Mouse (Mus musculus) CH12.LX (cell line): Measurements from ENCODE around the gene Stx8. TPM values are rescaled to one million over a fixed set of nuclear protein-coding genes. Genes with fewer than 3 reads are reported as not detected.

Experiments used
- DNase-seq: peaks from one replicate; pipeline ENCODE4 v3.0.0-alpha.2; 2013; ENCODE audit errors: extremely low read depth
- H3K27ac ChIP-seq: 2 replicates; pipeline ENCODE4 v1.5.1; 2012; ENCODE audit warnings: low read depth, mild to moderate bottlenecking, control low read depth, moderate library complexity; ENCODE audit not compliant: insufficient read depth
- H3K27me3 ChIP-seq: replicated peaks from 2 replicates; pipeline ENCODE3; 2012; ENCODE audit warnings: inconsistent platforms
- H3K36me3 ChIP-seq, 2 experiments: replicated peaks in 1 of 2; 2 replicates each; pipeline versions ENCODE3 to v1.6.1; 2012; ENCODE audit warnings: inconsistent platforms in 1 of 2, low read length in 1 of 2, mild to moderate bottlenecking in 1 of 2, mixed read lengths in 1 of 2, moderate library complexity in 1 of 2; ENCODE audit not compliant: control insufficient read depth in 1 of 2, insufficient read depth in 1 of 2
- H3K4me1 ChIP-seq, 2 experiments: 2 replicates each; pipeline ENCODE4 v1.6.1; 2012; ENCODE audit warnings: inconsistent platforms in 1 of 2, moderate library complexity in 1 of 2; ENCODE audit not compliant: insufficient read depth in 2 of 2, control insufficient read depth in 1 of 2
- H3K4me2 ChIP-seq: 2 replicates; pipeline ENCODE4 v1.6.1; 2012; ENCODE audit warnings: low read depth, mild to moderate bottlenecking, control low read depth; ENCODE audit not compliant: poor library complexity, insufficient read depth, severe bottlenecking
- H3K4me3 ChIP-seq, 3 experiments: fragments of 150-350 bp in 1 of 3; sonication (generic) in 1 of 3; replicated peaks in 1 of 3; 2 replicates each; pipeline versions ENCODE3 to v1.5.1; 2011 to 2012; ENCODE audit warnings: low read depth in 2 of 3, low read length in 2 of 3, mild to moderate bottlenecking in 2 of 3, moderate library complexity in 2 of 3, control low read depth in 1 of 3, improper control_type of control experiment in 1 of 3, inconsistent platforms in 1 of 3, mixed read lengths in 1 of 3; ENCODE audit not compliant: poor library complexity in 1 of 3
- H3K79me2 ChIP-seq: replicated peaks from 2 replicates; pipeline ENCODE4 v1.6.1; 2012; ENCODE audit warnings: mild to moderate bottlenecking, moderate library complexity; ENCODE audit not compliant: control insufficient read depth, poor library complexity, insufficient read depth, severe bottlenecking; ENCODE audit errors: extremely low read depth
- H3K9ac ChIP-seq: 2 replicates; pipeline ENCODE4 v1.6.1; 2012; ENCODE audit warnings: low read depth, mild to moderate bottlenecking, control low read depth, moderate library complexity; ENCODE audit not compliant: insufficient read depth
- H3K9me3 ChIP-seq: replicated peaks from 2 replicates; pipeline ENCODE3; 2012; ENCODE audit warnings: low read length, inconsistent platforms, mixed read lengths
- E2F4 ChIP-seq: IDR thresholded peaks from 2 replicates; pipeline ENCODE4 v1.6.1; 2011; ENCODE audit warnings: low read depth, low read length, improper control_type of control experiment; ENCODE audit not compliant: insufficient replicate concordance
- EP300 ChIP-seq: IDR thresholded peaks from 2 replicates; pipeline ENCODE4 v1.6.1; 2011; ENCODE audit warnings: low read length, improper control_type of control experiment
- ETS1 ChIP-seq: conservative IDR thresholded peaks from 2 replicates; pipeline ENCODE4 v1.6.1; 2012; ENCODE audit warnings: low read depth, mild to moderate bottlenecking, inconsistent platforms, low read length, improper control_type of control experiment, moderate library complexity
- MEF2A ChIP-seq: IDR thresholded peaks from 2 replicates; pipeline ENCODE4 v1.6.1; 2014; ENCODE audit warnings: low read depth, mild to moderate bottlenecking, inconsistent platforms, low read length, improper control_type of control experiment, borderline replicate concordance
- MXI1 ChIP-seq: IDR thresholded peaks from 2 replicates; pipeline ENCODE4 v1.6.1; 2011; ENCODE audit warnings: mild to moderate bottlenecking, low read depth, low read length, improper control_type of control experiment
- NELFE ChIP-seq: IDR thresholded peaks from 2 replicates; pipeline ENCODE4 v1.6.1; 2011; ENCODE audit warnings: low read depth, low read length, improper control_type of control experiment
- NRF1 ChIP-seq: IDR thresholded peaks from 2 replicates; pipeline ENCODE4 v1.6.1; 2014; ENCODE audit warnings: low read depth, mild to moderate bottlenecking, inconsistent platforms, low read length, improper control_type of control experiment, moderate library complexity
- RAD21 ChIP-seq: IDR thresholded peaks from 2 replicates; pipeline ENCODE4 v1.6.1; 2011; ENCODE audit warnings: low read depth, mild to moderate bottlenecking, low read length, improper control_type of control experiment, moderate library complexity
- SMC3 ChIP-seq: IDR thresholded peaks from 2 replicates; pipeline ENCODE4 v1.6.1; 2011; ENCODE audit warnings: low read depth, low read length, improper control_type of control experiment
- UBTF ChIP-seq: IDR thresholded peaks from 2 replicates; pipeline ENCODE4 v1.6.1; 2012; ENCODE audit warnings: low read depth, mild to moderate bottlenecking, inconsistent platforms, low read length, improper control_type of control experiment, moderate library complexity
- ZC3H11A ChIP-seq: IDR thresholded peaks from 2 replicates; pipeline ENCODE4 v1.6.1; 2012; ENCODE audit warnings: low read depth, mild to moderate bottlenecking, inconsistent platforms, low read length, improper control_type of control experiment
- ZMIZ1 ChIP-seq: IDR thresholded peaks from 2 replicates; pipeline ENCODE4 v1.6.1; 2012; ENCODE audit warnings: low read depth, mild to moderate bottlenecking, inconsistent platforms, low read length, improper control_type of control experiment
- ZNF384 ChIP-seq: IDR thresholded peaks from 2 replicates; pipeline ENCODE4 v1.6.1; 2012; ENCODE audit warnings: low read depth, low read length, improper control_type of control experiment, inconsistent platforms
- dilution Hi-C: fragments of 300-500 bp; cut with MboI; formaldehyde crosslinking; loops from 2 replicates; pipeline ENCODE4 v1.14.3; 2020; ENCODE audit warnings: low sequenced_read_pairs; ENCODE audit not compliant: extremely low pct_unique_long_range_greater_than_20kb, extremely low pct_ligation_motif_present
- in situ Hi-C: fragments of 300-500 bp; cut with MboI; formaldehyde crosslinking; loops from 3 replicates; pipeline ENCODE4 v1.14.3; 2019; ENCODE audit warnings: low sequenced_read_pairs, low pct_ligation_motif_present, low pct_unique_long_range_greater_than_20kb, mixed read lengths
- polyA plus RNA-seq: library from polyadenylated mRNA; unstranded; fragments of >175 nt; gene quantifications from 2 replicates; pipeline ENCODE4 v1.2.1, GENCODE M21; 2012; ENCODE audit warnings: low read depth; ENCODE audit not compliant: insufficient read length
- total RNA-seq, 2 experiments: library from RNA; depleted of rRNA; stranded (reverse); fragments of 300-350 nt in 1 of 2; fragments of >200 nt in 1 of 2; gene quantifications; 2 replicates each; pipeline ENCODE4 v1.2.3; 2012 to 2014

Gene Stx8
- total and polyA plus RNA-seq, 3 experiments, result 31.8 to 57.9 (median 35.2) TPM

- in situ Hi-C loops (no loop called here), dilution Hi-C loops (no loop called here)
- H3K27ac ChIP-seq, result no peak overlapping the region
- TF ChIP-seq ZC3H11A, result no peak
- TF ChIP-seq UBTF, result no peak
- TF ChIP-seq MXI1, result no peak
- TF ChIP-seq ZNF384, result no peak
- no peak for TF ChIP-seq E2F4
- TF ChIP-seq RAD21, result no peak
- no peak for TF ChIP-seq MEF2A
- no peaks in the 10 kb centered on the region for H3K9me3 ChIP-seq
- no peak overlapping the region for H3K4me3 ChIP-seq
- DNase-seq, result no peak
- peaks cover 0 to 19% of the 10 kb centered on the region in 2 experiments for H3K36me3 ChIP-seq
- H3K9ac ChIP-seq, result no peak overlapping the region
- no peak overlapping the region for H3K4me2 ChIP-seq
- no peaks in the 10 kb centered on the region for H3K79me2 ChIP-seq
- H3K27me3 ChIP-seq, result no peaks in the 10 kb centered on the region
- H3K4me1 ChIP-seq, result peaks cover 3 to 38% of the 10 kb centered on the region in 2 experiments; a peak in 3 of 4 replicates
These were observed 176.3 kb downstream of the Stx8 start for GRCm38 (mm10) chr11:68142296-68142695.

DNA sequence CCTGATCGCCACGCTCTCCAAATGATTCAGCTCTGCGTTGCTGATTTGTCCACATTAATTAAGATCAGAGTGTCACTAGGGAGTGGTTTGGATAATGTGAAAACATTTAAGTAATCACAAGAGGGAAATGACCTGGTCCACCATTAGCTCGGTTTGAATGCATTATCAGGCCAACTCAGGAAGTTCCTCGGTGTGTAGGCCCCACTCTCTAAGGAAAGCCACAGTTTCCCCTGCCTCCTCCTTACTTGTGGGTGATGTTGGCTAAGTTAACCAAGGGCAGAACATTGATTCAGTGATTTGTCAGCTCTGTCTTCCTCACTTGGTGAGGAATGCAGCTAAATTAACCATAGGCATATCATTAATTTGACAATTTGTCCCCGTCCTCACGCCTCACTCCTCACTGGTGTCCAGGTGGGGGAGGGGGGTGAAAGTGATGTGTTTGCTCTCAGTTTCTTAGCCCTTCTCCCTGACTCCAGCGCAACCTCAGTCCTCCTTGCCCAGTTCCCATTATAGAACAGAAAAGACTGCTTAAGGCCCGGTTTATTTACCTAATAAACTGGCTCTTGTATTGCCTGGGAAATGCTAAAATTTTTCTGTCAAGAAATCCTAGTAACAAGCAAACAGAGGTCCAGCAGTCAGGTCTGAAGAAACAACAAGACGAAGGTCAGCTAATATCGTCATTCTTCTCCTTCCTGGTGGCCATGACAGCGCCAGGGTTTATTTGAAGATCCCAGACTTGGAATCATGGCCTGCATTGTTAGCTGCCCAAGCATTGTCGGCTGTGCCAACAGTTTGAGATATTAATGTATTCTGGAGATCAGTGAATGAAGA lies 178.5 kb downstream of the Stx8 start:
- Histone ChIP-seq H3K9ac (no peak overlapping the region), H3K27me3 (no peaks in the 10 kb centered on the region), H3K27ac (no peak overlapping the region), H3K4me3 (no peak overlapping the region), H3K4me1 (peaks cover 12 to 57% of the 10 kb centered on the region in 2 experiments), H3K79me2 (no peaks in the 10 kb centered on the region), H3K9me3 (no peaks in the 10 kb centered on the region), H3K4me2 (no peak overlapping the region)
- no peak for DNase-seq
- in situ Hi-C loops (no loop called here), dilution Hi-C loops (no loop called here)
- TF ChIP-seq NRF1 (no peak), MEF2A (no peak), ETS1 (no peak), NELFE (no peak), ZMIZ1 (no peak), SMC3 (no peak), UBTF (no peak), EP300 (no peak)
- TF ChIP-seq, all 38 proteins: peak for 0
- H3K36me3 ChIP-seq, result peaks cover 0 to 15% of the 10 kb centered on the region in 2 experiments
